Mouse (Mus musculus): Measurements from ENCODE around the gene Rcc2. TPM values are rescaled to one million over a fixed set of nuclear protein-coding genes. Genes with fewer than 3 reads are reported as not detected.

The Rcc2 gene
- polyA plus RNA-seq, 1 experiment from 2014 or later, result 10.7 TPM

GRCm38 (mm10) chr4:140713480-140714365 is 13.4 kb downstream of the Rcc2 start:
- no peak overlapping the region for H3K4me2 ChIP-seq
- H3K4me1 ChIP-seq, result peaks cover 26% of the 10 kb centered on the region
- H3K27ac ChIP-seq (replicated peaks), result peak overlapping the region; percentile 25; the same call in 1 of the 2 replicates
- H3K27me3 ChIP-seq (replicated peaks), result no peaks in the 10 kb centered on the region
- WGBS, result 41% methylated on average over 29 of the region's 29 CpGs
- no peak overlapping the region for H3K4me3 ChIP-seq
- H3K9ac ChIP-seq, result no peak overlapping the region
- H3K9me3 ChIP-seq, result no peaks in the 10 kb centered on the region
- H3K36me3 ChIP-seq, result peaks cover 97% of the 10 kb centered on the region
- ATAC-seq (ENCODE audit: extremely low read depth, insufficient number of reproducible peaks, low FRiP score, low TSS enrichment), result peak; percentile 80

GRCm38 (mm10) chr4:140714586-140714985 is 14.2 kb downstream of the Rcc2 start:
- H3K4me3 ChIP-seq, result no peak overlapping the region
- H3K4me1 ChIP-seq, result peaks cover 23% of the 10 kb centered on the region
- ATAC-seq (ENCODE audit: extremely low read depth, insufficient number of reproducible peaks, low FRiP score, low TSS enrichment), result no peak
- H3K4me2 ChIP-seq, result no peak overlapping the region
- no peaks in the 10 kb centered on the region for H3K27me3 ChIP-seq (replicated peaks)
- H3K36me3 ChIP-seq, result peaks cover 97% of the 10 kb centered on the region
- 79% methylated on average over 5 of the region's 5 CpGs for whole genome bisulfite sequencing
- peak overlapping the region; percentile 21; the same call in 1 of the 2 replicates for H3K27ac ChIP-seq (replicated peaks)
- peak overlapping the region; percentile 33; the same call in 1 of the 2 replicates for H3K9ac ChIP-seq
- H3K9me3 ChIP-seq, result no peaks in the 10 kb centered on the region

GRCm38 (mm10) chr4:140716994-140717393 is 16.7 kb downstream of the Rcc2 start:
- H3K9me3 ChIP-seq, result no peaks in the 10 kb centered on the region
- no peaks in the 10 kb centered on the region for H3K27me3 ChIP-seq (replicated peaks)
- H3K36me3 ChIP-seq, result peaks cover 97% of the 10 kb centered on the region
- peaks cover 28% of the 10 kb centered on the region for H3K4me1 ChIP-seq
- H3K4me3 ChIP-seq, result no peak overlapping the region
- ATAC-seq (ENCODE audit: extremely low read depth, insufficient number of reproducible peaks, low FRiP score, low TSS enrichment), result no peak
- H3K4me2 ChIP-seq, result no peak overlapping the region
- H3K27ac ChIP-seq (replicated peaks), result no peak overlapping the region
- no peak overlapping the region for H3K9ac ChIP-seq
- WGBS, result 88% methylated on average over 11 of the region's 11 CpGs

GRCm38 (mm10) chr4:140718436-140718835 is 18.1 kb downstream of the Rcc2 start:
- Histone ChIP-seq H3K9me3 (no peaks in the 10 kb centered on the region), H3K4me1 (peaks cover 21% of the 10 kb centered on the region), H3K4me2 (no peak overlapping the region), H3K36me3 (peaks cover 96% of the 10 kb centered on the region), H3K9ac (no peak overlapping the region), H3K4me3 (no peak overlapping the region), H3K27ac (replicated peaks) (no peak overlapping the region), H3K27me3 (replicated peaks) (no peaks in the 10 kb centered on the region)
- no peak for ATAC-seq (ENCODE audit: extremely low read depth, insufficient number of reproducible peaks, low FRiP score, low TSS enrichment)
- WGBS, result 92% methylated on average over 9 of the region's 9 CpGs

GRCm38 (mm10) chr4:140720091-140720490 is 19.8 kb downstream of the Rcc2 start:
- no peak overlapping the region; the same call in 1 of the 2 replicates for H3K9ac ChIP-seq
- peaks cover 83% of the 10 kb centered on the region for H3K36me3 ChIP-seq
- H3K4me3 ChIP-seq, result no peak overlapping the region
- H3K9me3 ChIP-seq, result no peaks in the 10 kb centered on the region
- no peak overlapping the region for H3K4me2 ChIP-seq
- WGBS, result 67% methylated on average over 5 of the region's 5 CpGs
- no peaks in the 10 kb centered on the region for H3K27me3 ChIP-seq (replicated peaks)
- no peak for ATAC-seq (ENCODE audit: extremely low read depth, insufficient number of reproducible peaks, low FRiP score, low TSS enrichment)
- H3K27ac ChIP-seq (replicated peaks), result peak overlapping the region; percentile 33; the same call in 1 of the 2 replicates
- peaks cover 24% of the 10 kb centered on the region for H3K4me1 ChIP-seq

- H3K4me3 ChIP-seq, result no peak overlapping the region
- 84% methylated on average over 20 of the region's 20 CpGs for WGBS
- ATAC-seq (ENCODE audit: extremely low read depth, insufficient number of reproducible peaks, low FRiP score, low TSS enrichment), result no peak
- no peak overlapping the region for H3K4me2 ChIP-seq
- H3K27ac ChIP-seq (replicated peaks), result no peak overlapping the region
- H3K9me3 ChIP-seq, result no peaks in the 10 kb centered on the region
- no peak overlapping the region for H3K9ac ChIP-seq
- peaks cover 25% of the 10 kb centered on the region for H3K4me1 ChIP-seq
- peaks cover 64% of the 10 kb centered on the region for H3K36me3 ChIP-seq
- no peaks in the 10 kb centered on the region for H3K27me3 ChIP-seq (replicated peaks)
Measured at GRCm38 (mm10) chr4:140721968-140722490, 21.7 kb downstream of the Rcc2 start.

GRCm38 (mm10) chr4:140722710-140723109 is 22.4 kb downstream of the Rcc2 start:
- Histone ChIP-seq H3K4me2 (no peak overlapping the region), H3K9ac (no peak overlapping the region), H3K4me1 (peaks cover 25% of the 10 kb centered on the region), H3K27me3 (replicated peaks) (no peaks in the 10 kb centered on the region), H3K27ac (replicated peaks) (no peak overlapping the region), H3K9me3 (no peaks in the 10 kb centered on the region), H3K36me3 (peaks cover 57% of the 10 kb centered on the region), H3K4me3 (no peak overlapping the region)
- no peak for ATAC-seq (ENCODE audit: extremely low read depth, insufficient number of reproducible peaks, low FRiP score, low TSS enrichment)
- WGBS, result 80% methylated on average over 9 of the region's 9 CpGs

- ATAC-seq (ENCODE audit: extremely low read depth, insufficient number of reproducible peaks, low FRiP score, low TSS enrichment), result no peak
- Histone ChIP-seq H3K4me1 (peaks cover 25% of the 10 kb centered on the region), H3K4me2 (no peak overlapping the region), H3K27me3 (replicated peaks) (no peaks in the 10 kb centered on the region), H3K36me3 (peaks cover 52% of the 10 kb centered on the region), H3K27ac (replicated peaks) (no peak overlapping the region), H3K9me3 (no peaks in the 10 kb centered on the region), H3K9ac (no peak overlapping the region), H3K4me3 (no peak overlapping the region)
- 87% methylated on average over 9 of the region's 9 CpGs for WGBS
Measured at GRCm38 (mm10) chr4:140723192-140723591, 22.9 kb downstream of the Rcc2 start.

- H3K27ac ChIP-seq (replicated peaks), result no peak overlapping the region
- peaks cover 25% of the 10 kb centered on the region for H3K4me1 ChIP-seq
- WGBS, result 62% methylated on average over 5 of the region's 5 CpGs
- no peaks in the 10 kb centered on the region for H3K27me3 ChIP-seq (replicated peaks)
- H3K9ac ChIP-seq, result no peak overlapping the region
- ATAC-seq (ENCODE audit: extremely low read depth, insufficient number of reproducible peaks, low FRiP score, low TSS enrichment), result no peak
- H3K9me3 ChIP-seq, result no peaks in the 10 kb centered on the region
- no peak overlapping the region for H3K4me3 ChIP-seq
- H3K36me3 ChIP-seq, result peaks cover 46% of the 10 kb centered on the region
- H3K4me2 ChIP-seq, result no peak overlapping the region
Measured at GRCm38 (mm10) chr4:140723801-140724200, 23.5 kb downstream of the Rcc2 start.

GRCm38 (mm10) chr4:140724739-140725138 is 24.4 kb downstream of the Rcc2 start:
- Histone ChIP-seq H3K9ac (peak overlapping the region; percentile 15; the same call in 1 of the 2 replicates), H3K27me3 (replicated peaks) (no peaks in the 10 kb centered on the region; the same call in 1 of the 2 replicates), H3K4me2 (no peak overlapping the region), H3K36me3 (peaks cover 37% of the 10 kb centered on the region), H3K4me1 (peaks cover 24% of the 10 kb centered on the region), H3K9me3 (no peaks in the 10 kb centered on the region), H3K27ac (replicated peaks) (no peak overlapping the region; the same call in 1 of the 2 replicates), H3K4me3 (no peak overlapping the region)
- WGBS, result 51% methylated on average over 6 of the region's 6 CpGs
- no peak for ATAC-seq (ENCODE audit: extremely low read depth, insufficient number of reproducible peaks, low FRiP score, low TSS enrichment)

- no peak overlapping the region for H3K4me3 ChIP-seq
- H3K27ac ChIP-seq (replicated peaks), result no peak overlapping the region
- H3K9me3 ChIP-seq, result no peaks in the 10 kb centered on the region
- H3K9ac ChIP-seq, result no peak overlapping the region
- H3K36me3 ChIP-seq, result peaks cover 15% of the 10 kb centered on the region
- ATAC-seq (ENCODE audit: extremely low read depth, insufficient number of reproducible peaks, low FRiP score, low TSS enrichment), result no peak
- WGBS, result 80% methylated on average over 12 of the region's 12 CpGs
- peaks cover 15% of the 10 kb centered on the region for H3K4me1 ChIP-seq
- H3K27me3 ChIP-seq (replicated peaks), result no peaks in the 10 kb centered on the region; the same call in 1 of the 2 replicates
- H3K4me2 ChIP-seq, result no peak overlapping the region
Measured at GRCm38 (mm10) chr4:140726907-140727306, 26.6 kb downstream of the Rcc2 start.

Measured in heart, embryonic 13.5 days (tissue).